Mouse (Mus musculus) stomach, postnatal 0 days (tissue): ENCODE results near the gene Stip1.

Experiments
- CTCF ChIP-seq: IDR thresholded peaks from 2 replicates; pipeline ENCODE4 v1.5.1; 2016; ENCODE audit warnings: antibody characterized with exemption, low read depth, mild to moderate bottlenecking, moderate library complexity
- EP300 ChIP-seq: optimal IDR thresholded peaks from 2 replicates; pipeline ENCODE3; 2016; ENCODE audit warnings: antibody characterized with exemption

DNA sequence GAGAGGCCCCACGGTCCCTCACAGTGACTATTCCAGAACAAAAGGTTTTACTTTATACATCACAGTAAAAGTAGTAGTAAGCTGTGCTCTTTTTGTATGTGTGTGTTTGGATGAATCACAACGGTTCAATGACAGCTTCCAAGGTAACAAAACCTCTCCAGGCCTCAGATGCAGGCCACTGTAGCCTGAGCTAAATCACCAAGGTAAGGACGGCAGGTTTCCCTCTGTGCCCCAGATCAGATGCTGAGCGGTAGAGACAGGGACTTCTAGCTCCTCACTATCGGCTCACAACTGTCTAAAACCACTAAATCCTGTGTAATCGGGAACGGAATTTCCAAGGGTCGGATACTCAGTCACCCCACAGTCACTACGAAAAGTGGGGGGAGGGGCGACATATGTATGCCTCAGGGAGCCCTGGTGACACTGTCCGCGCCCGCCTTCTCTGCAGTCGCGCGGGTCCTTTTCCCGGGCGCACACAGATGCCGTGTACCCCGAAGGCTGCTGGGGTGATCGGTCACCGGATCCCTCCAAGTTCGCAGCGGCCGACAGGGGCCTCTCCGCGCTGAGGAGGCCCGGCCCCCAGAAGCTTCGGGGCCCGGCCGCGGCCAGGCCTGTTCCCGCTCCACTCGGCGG is 563 bp downstream of the Stip1 start:
- no peak for TF ChIP-seq EP300
- TF ChIP-seq CTCF: no peak
